Mouse (Mus musculus) kidney, embryonic 15.5 days (tissue): ENCODE measurements at regions not wholly inside any gene's neighbourhood (a gene's known extent, or its start where the extent isn't known, plus 50 kb on each side); places are given as distances from the start of the nearest gene placed in this dataset.
A peak's percentile ranks its signal among the peaks of the same experiment; 100 is the strongest.

Experiments
- ATAC-seq: fragments of 200-750 bp; cut with Nextera tagmentation; replicated peaks from 2 replicates; pipeline ENCODE4 v1.8.0; 2017; ENCODE audit warnings: moderate TSS enrichment; ENCODE audit not compliant: low FRiP score
- H3K27ac ChIP-seq: fragments of 300-500 bp; sonication (generic); 2 replicates; pipeline ENCODE4 v1.5.1; 2015; ENCODE audit warnings: mild to moderate bottlenecking, inconsistent platforms
- H3K27me3 ChIP-seq: fragments of 300-500 bp; sonication (generic); 2 replicates; pipeline ENCODE4 v1.6.1; 2015; ENCODE audit warnings: inconsistent platforms
- H3K36me3 ChIP-seq: fragments of 300-500 bp; sonication (generic); 2 replicates; pipeline ENCODE4 v1.6.1; 2015; ENCODE audit warnings: inconsistent platforms
- H3K4me1 ChIP-seq: fragments of 300-500 bp; sonication (generic); 2 replicates; pipeline ENCODE4 v1.6.1; 2015; ENCODE audit warnings: inconsistent platforms
- H3K4me2 ChIP-seq: fragments of 300-500 bp; sonication (generic); 2 replicates; pipeline ENCODE4 v1.6.1; 2015; ENCODE audit warnings: moderate library complexity, mild to moderate bottlenecking, inconsistent platforms
- H3K4me3 ChIP-seq: fragments of 300-500 bp; sonication (generic); replicated peaks from 2 replicates; pipeline ENCODE4 v1.5.1; 2015; ENCODE audit warnings: mild to moderate bottlenecking, inconsistent platforms
- H3K9ac ChIP-seq: fragments of 300-500 bp; sonication (generic); 2 replicates; pipeline ENCODE4 v1.6.1; 2015; ENCODE audit warnings: mild to moderate bottlenecking, inconsistent platforms
- H3K9me3 ChIP-seq: fragments of 300-500 bp; sonication (generic); replicated peaks from 2 replicates; pipeline ENCODE4 v1.6.1; 2016; ENCODE audit warnings: inconsistent platforms
- WGBS: fragments of 180-500 bp; shearing (Covaris S2); methylation state at CpG from one replicate; pipeline ENCODE4 v1.1.7; 2015; ENCODE audit warnings: mixed read lengths; 5-methylcytosine and 5-hydroxymethylcytosine counted together

DNA sequence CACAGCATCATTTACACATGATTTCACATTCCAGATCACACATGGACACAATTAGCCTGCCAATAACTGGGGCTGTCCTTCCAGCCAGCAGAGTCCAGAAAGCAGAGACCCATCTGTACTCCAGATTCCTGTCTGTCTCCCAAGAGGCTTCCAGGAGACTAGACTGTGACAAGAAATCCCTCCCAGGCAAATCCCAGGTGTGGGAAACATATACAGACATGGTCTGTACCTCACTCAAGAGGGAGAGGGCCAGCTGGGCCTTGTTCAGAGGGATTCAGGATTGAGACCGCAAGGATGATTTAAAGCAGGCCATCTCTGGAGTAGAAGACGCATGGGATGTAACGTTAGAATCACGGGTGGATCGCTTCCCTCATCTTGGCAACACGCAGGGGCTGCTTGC lies 182.7 kb upstream of the Prr30 start:
- no peaks in the 10 kb centered on the region for H3K36me3 ChIP-seq
- H3K9me3 ChIP-seq: no peaks in the 10 kb centered on the region
- H3K4me3 ChIP-seq: no peak overlapping the region
- ATAC-seq: no peak
- no peak overlapping the region for H3K27ac ChIP-seq
- 35% methylated on average over 6 of the region's 6 CpGs for WGBS
- H3K27me3 ChIP-seq: 0 out of 2 replicates have a peak, but pooled peaks cover 3% of the 10 kb centered on the region
- no peak overlapping the region for H3K4me2 ChIP-seq
- H3K9ac ChIP-seq: no peak overlapping the region
- no peaks in the 10 kb centered on the region for H3K4me1 ChIP-seq

GRCm38 (mm10) chr14:101381943-101382342 lies 181.8 kb upstream of the Prr30 start:
- 72% methylated on average over 2 of the region's 2 CpGs for WGBS
- ATAC-seq: no peak

GRCm38 (mm10) chr14:101379663-101380006 lies 179.5 kb upstream of the Prr30 start:
- Histone ChIP-seq H3K27me3 (0 out of 2 replicates have a peak, but pooled peaks cover 3% of the 10 kb centered on the region), H3K4me1 (no peaks in the 10 kb centered on the region), H3K36me3 (no peaks in the 10 kb centered on the region), H3K27ac (no peak overlapping the region), H3K4me2 (peak overlapping the region; percentile 57), H3K9me3 (no peaks in the 10 kb centered on the region), H3K4me3 (no peak overlapping the region), H3K9ac (no peak overlapping the region)
- 39% methylated on average over 4 of the region's 4 CpGs for WGBS
- 0 out of 2 replicates have a peak, but pooled peaks have one; percentile 18 for ATAC-seq

More at GRCm38 (mm10) chr14:101381943-101382342, 181.8 kb upstream of the Prr30 start:
- Histone ChIP-seq H3K4me1 (no peaks in the 10 kb centered on the region), H3K27me3 (0 out of 2 replicates have a peak, but pooled peaks cover 3% of the 10 kb centered on the region), H3K4me2 (no peak overlapping the region), H3K9me3 (no peaks in the 10 kb centered on the region), H3K9ac (no peak overlapping the region), H3K27ac (no peak overlapping the region), H3K4me3 (no peak overlapping the region), H3K36me3 (no peaks in the 10 kb centered on the region)

DNA sequence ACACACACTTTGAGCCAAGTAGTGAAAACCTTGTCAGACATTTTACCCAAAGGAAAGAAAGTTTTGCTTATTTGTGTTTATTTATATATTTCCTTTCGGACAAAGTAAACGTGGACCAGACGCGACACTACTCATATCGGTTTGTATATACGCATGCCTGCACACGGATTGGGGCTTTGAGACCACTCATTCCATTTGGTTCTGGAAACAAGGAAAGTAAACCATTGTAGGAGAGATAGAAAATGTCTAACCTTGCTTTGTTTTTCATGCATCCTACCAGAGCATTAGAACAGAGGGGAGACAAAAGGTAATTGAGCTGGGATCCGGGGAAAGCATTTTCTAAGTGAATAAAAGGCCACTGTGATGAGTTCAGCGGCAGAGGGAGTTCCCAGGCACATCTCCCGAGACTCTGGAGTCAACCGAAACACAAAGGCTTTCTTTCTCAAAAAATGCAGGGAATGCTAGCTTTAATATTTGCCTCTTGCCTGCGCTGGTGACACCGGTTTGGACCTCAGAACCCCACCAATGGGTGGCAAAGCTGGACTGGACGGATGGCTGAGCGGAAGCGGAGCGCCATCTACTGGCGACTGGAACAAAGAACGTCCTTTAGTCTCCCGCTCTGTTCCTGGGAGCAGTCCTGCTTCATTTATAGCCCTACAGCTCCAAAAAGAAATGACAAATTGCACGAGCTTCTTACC lies 179.0 kb upstream of the Prr30 start:
- Histone ChIP-seq H3K27ac (no peak overlapping the region), H3K27me3 (0 out of 2 replicates have a peak, but pooled peaks cover 3% of the 10 kb centered on the region), H3K9ac (no peak overlapping the region), H3K9me3 (no peaks in the 10 kb centered on the region), H3K4me3 (peak overlapping the region; percentile 31), H3K4me1 (no peaks in the 10 kb centered on the region), H3K36me3 (no peaks in the 10 kb centered on the region), H3K4me2 (peak overlapping the region; percentile 57)
- peak; percentile 83 for ATAC-seq
- WGBS: 29% methylated on average over 21 of the region's 21 CpGs

- H3K9me3 ChIP-seq: no peaks in the 10 kb centered on the region
Observed at GRCm38 (mm10) chr14:101378545-101378944, 178.4 kb upstream of the Prr30 start.

DNA sequence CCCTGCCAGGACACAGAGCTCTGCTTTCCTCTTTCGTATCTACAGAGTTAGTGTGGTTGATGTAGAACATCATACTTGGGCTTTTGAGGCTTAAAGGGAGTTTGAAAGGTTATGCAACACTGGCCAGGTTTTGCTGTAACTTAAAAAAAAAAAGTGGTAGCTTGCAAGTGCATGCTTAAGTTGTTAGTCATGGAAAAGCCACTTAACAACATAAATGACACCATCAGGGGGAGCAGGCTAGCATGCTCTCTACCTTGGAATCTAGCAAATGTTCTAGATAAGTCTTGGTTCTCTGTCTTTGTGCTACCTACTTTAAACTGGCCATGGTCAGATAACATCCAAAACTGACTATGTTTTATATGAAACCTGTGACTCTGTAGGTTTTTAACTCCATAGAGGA lies 176.6 kb upstream of the Prr30 start:
- Histone ChIP-seq H3K4me1 (no peaks in the 10 kb centered on the region), H3K9ac (no peak overlapping the region), H3K27me3 (0 out of 2 replicates have a peak, but pooled peaks cover 3% of the 10 kb centered on the region), H3K4me3 (no peak overlapping the region), H3K9me3 (no peaks in the 10 kb centered on the region), H3K27ac (no peak overlapping the region), H3K36me3 (no peaks in the 10 kb centered on the region), H3K4me2 (no peak overlapping the region)
- 82% methylated on average over 1 of the region's 1 CpGs for WGBS
- ATAC-seq: no peak

More at GRCm38 (mm10) chr14:101378545-101378944, 178.4 kb upstream of the Prr30 start:
- Histone ChIP-seq H3K9ac (no peak overlapping the region), H3K27ac (no peak overlapping the region), H3K36me3 (no peaks in the 10 kb centered on the region), H3K4me2 (no peak overlapping the region), H3K27me3 (0 out of 2 replicates have a peak, but pooled peaks cover 3% of the 10 kb centered on the region), H3K4me1 (no peaks in the 10 kb centered on the region), H3K4me3 (no peak overlapping the region)
- 81% methylated on average over 8 of the region's 8 CpGs for WGBS
- no peak for ATAC-seq

DNA sequence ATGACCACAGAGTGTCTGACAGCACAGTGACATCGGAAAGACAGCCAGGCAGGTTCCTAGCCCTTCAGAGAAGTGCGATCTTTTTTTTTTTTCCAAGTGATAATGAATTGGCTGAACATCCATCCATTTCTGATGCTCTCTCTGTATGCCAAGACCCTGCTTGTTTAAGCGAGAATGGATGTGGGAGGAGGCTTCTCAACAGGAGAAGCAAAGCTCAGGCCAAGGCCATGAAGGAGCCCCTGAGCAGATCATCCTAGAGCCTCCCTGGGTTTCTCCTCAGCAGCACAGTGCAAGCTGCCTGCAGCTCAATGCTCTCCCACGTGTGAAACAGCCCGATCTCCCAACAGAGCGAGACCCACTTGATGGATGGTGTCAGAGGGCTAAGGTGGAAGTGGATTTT lies 175.7 kb upstream of the Prr30 start:
- WGBS: 31% methylated on average over 6 of the region's 6 CpGs
- Histone ChIP-seq H3K27me3 (0 out of 2 replicates have a peak, but pooled peaks cover 3% of the 10 kb centered on the region), H3K9ac (no peak overlapping the region), H3K27ac (no peak overlapping the region), H3K4me3 (no peak overlapping the region), H3K4me2 (no peak overlapping the region), H3K4me1 (no peaks in the 10 kb centered on the region), H3K36me3 (no peaks in the 10 kb centered on the region), H3K9me3 (no peaks in the 10 kb centered on the region)
- no peak; the same call in 1 of the 2 replicates for ATAC-seq

DNA sequence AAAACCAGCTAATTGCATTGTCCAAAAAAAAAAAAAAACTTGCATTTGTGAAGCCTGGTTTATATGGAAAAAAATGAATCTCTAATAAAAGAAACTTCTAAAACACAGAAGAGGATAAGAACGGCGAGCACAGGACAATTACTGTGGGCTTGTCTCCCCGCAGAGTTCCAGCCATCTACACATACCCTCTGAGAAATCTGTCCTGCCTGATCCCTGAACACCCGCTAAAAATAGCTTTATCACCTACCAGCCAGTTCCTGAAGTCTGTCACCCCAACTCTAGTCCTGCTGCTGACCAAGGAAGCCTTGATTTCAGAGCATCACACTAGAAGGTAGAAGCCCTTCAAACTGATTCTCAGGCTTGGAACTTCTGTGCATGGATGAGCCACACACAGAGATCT lies 173.7 kb upstream of the Prr30 start:
- Histone ChIP-seq H3K27ac (no peak overlapping the region), H3K4me2 (no peak overlapping the region), H3K4me1 (no peaks in the 10 kb centered on the region), H3K27me3 (no peaks in the 10 kb centered on the region), H3K9ac (no peak overlapping the region), H3K36me3 (no peaks in the 10 kb centered on the region), H3K9me3 (no peaks in the 10 kb centered on the region), H3K4me3 (no peak overlapping the region)
- WGBS: 89% methylated on average over 4 of the region's 4 CpGs
- ATAC-seq: no peak

- no peak for ATAC-seq
- H3K4me1 ChIP-seq: no peaks in the 10 kb centered on the region
- no peaks in the 10 kb centered on the region for H3K9me3 ChIP-seq
- H3K36me3 ChIP-seq: no peaks in the 10 kb centered on the region
- H3K9ac ChIP-seq: no peak overlapping the region
- H3K4me2 ChIP-seq: no peak overlapping the region
- H3K27ac ChIP-seq: no peak overlapping the region
- 86% methylated on average over 2 of the region's 2 CpGs for WGBS
- no peaks in the 10 kb centered on the region for H3K27me3 ChIP-seq
- no peak overlapping the region for H3K4me3 ChIP-seq
Observed at GRCm38 (mm10) chr14:101359860-101360259, 159.7 kb upstream of the Prr30 start.

GRCm38 (mm10) chr14:101353009-101353378 lies 152.9 kb upstream of the Prr30 start:
- H3K9me3 ChIP-seq: no peaks in the 10 kb centered on the region
- no peak overlapping the region for H3K9ac ChIP-seq
- no peak overlapping the region for H3K4me3 ChIP-seq
- 0 out of 2 replicates have a peak, but pooled peaks cover 3% of the 10 kb centered on the region for H3K4me1 ChIP-seq
- H3K36me3 ChIP-seq: no peaks in the 10 kb centered on the region
- no peak for ATAC-seq
- WGBS: 64% methylated on average over 3 of the region's 3 CpGs
- H3K4me2 ChIP-seq: no peak overlapping the region
- no peaks in the 10 kb centered on the region for H3K27me3 ChIP-seq
- no peak overlapping the region for H3K27ac ChIP-seq

- Histone ChIP-seq H3K4me2 (no peak overlapping the region), H3K27ac (no peak overlapping the region), H3K36me3 (no peaks in the 10 kb centered on the region), H3K27me3 (no peaks in the 10 kb centered on the region), H3K4me3 (no peak overlapping the region), H3K9me3 (no peaks in the 10 kb centered on the region), H3K9ac (no peak overlapping the region), H3K4me1 (0 out of 2 replicates have a peak, but pooled peaks cover 3% of the 10 kb centered on the region)
- ATAC-seq: peak; percentile 84
- WGBS: 39% methylated on average over 6 of the region's 6 CpGs
Observed at GRCm38 (mm10) chr14:101352046-101353008, 152.2 kb upstream of the Prr30 start.

DNA sequence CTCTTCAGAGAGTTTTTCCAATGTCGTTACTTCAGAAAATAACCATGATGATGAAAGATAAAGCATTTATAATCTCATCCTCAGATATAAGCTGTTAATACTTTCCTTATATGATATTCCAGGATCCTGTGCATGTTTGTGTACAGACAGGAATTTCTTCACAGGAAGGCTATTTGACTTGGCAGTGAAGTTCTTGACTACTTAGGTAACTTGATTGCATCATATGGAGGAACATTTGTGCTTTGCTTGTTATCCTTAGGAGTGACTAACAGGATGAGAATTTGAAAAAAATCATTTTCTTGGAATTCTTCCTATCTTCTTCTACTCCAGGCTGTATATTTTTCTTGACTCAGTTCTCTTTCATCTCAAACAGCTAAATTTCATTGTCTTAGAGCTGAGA lies 140.2 kb upstream of the Prr30 start:
- no peak for ATAC-seq
- 83% methylated on average over 1 of the region's 1 CpGs for WGBS
- no peaks in the 10 kb centered on the region for H3K27me3 ChIP-seq
- no peaks in the 10 kb centered on the region for H3K4me1 ChIP-seq
- no peak overlapping the region for H3K4me2 ChIP-seq
- no peak overlapping the region for H3K9ac ChIP-seq
- no peaks in the 10 kb centered on the region for H3K9me3 ChIP-seq
- no peak overlapping the region for H3K4me3 ChIP-seq
- no peak overlapping the region for H3K27ac ChIP-seq
- H3K36me3 ChIP-seq: no peaks in the 10 kb centered on the region
